Mouse (Mus musculus): ENCODE data around the gene Ppp1r36. TPM values are rescaled to one million over a fixed set of nuclear protein-coding genes. Genes with fewer than 3 reads are reported as not detected.
A peak's percentile ranks its signal among the peaks of the same experiment; 100 is the strongest.

Ppp1r36 gene
- polyA plus RNA-seq, 1 experiment from 2014 or later, result 9.1 TPM

GRCm38 (mm10) chr12:76372881-76373818 is 44.2 kb upstream of the Ppp1r36 start:
- Histone ChIP-seq H3K36me3 (ENCODE audit: control insufficient read depth, insufficient read depth, low read length) (no peaks in the 10 kb centered on the region), H3K4me3 (ENCODE audit: low read length) (no peak overlapping the region), H3K9ac (ENCODE audit: low read length) (no peak overlapping the region), H3K4me1 (replicated peaks; ENCODE audit: control insufficient read depth, insufficient read depth, low read length) (peaks cover 20% of the 10 kb centered on the region), H3K27me3 (ENCODE audit: control insufficient read depth, insufficient read depth, low read depth, low read length) (no peaks in the 10 kb centered on the region), H3K4me2 (ENCODE audit: low read depth, low read length) (peak overlapping the region; percentile 85; the same call in 1 of the 2 replicates), H3K27ac (ENCODE audit: low read length) (no peak overlapping the region), H3K9me3 (ENCODE audit: control insufficient read depth, low read length) (no peaks in the 10 kb centered on the region)
- ATAC-seq (ENCODE audit: low read depth), result no peak
- WGBS, result 81% methylated on average over 5 of the region's 7 CpGs

DNA sequence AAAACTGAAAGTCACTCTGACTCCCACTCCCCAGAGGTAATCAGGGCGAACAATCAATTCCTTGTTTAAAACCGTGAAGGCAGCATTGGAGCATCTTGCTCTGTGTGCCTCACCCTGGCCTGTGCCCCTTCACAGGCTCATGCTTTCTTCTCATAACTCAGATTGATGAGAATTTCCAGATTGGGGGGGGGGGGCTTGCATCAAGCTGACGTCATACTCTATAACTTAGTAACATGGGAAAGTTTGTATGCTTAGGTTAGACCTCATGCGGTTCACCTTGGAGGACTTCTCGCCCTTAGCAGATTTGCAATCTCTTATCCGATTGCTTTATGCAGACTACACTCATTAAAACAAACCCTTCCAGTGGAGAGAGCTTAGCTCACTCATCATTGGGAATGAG is 43.3 kb upstream of the Ppp1r36 start:
- H3K4me1 ChIP-seq (replicated peaks; ENCODE audit: control insufficient read depth, insufficient read depth, low read length), result peaks cover 16% of the 10 kb centered on the region
- ATAC-seq (ENCODE audit: low read depth), result no peak
- 45% methylated on average over 6 of the region's 6 CpGs for WGBS

GRCm38 (mm10) chr12:76374911-76375310 is 42.4 kb upstream of the Ppp1r36 start:
- H3K36me3 ChIP-seq (ENCODE audit: control insufficient read depth, insufficient read depth, low read length), result no peaks in the 10 kb centered on the region
- no peak for ATAC-seq (ENCODE audit: low read depth)
- H3K4me1 ChIP-seq (replicated peaks; ENCODE audit: control insufficient read depth, insufficient read depth, low read length), result peaks cover 16% of the 10 kb centered on the region
- H3K9ac ChIP-seq (ENCODE audit: low read length), result no peak overlapping the region
- H3K4me3 ChIP-seq (ENCODE audit: low read length), result no peak overlapping the region
- no peaks in the 10 kb centered on the region for H3K9me3 ChIP-seq (ENCODE audit: control insufficient read depth, low read length)
- no peaks in the 10 kb centered on the region for H3K27me3 ChIP-seq (ENCODE audit: control insufficient read depth, insufficient read depth, low read depth, low read length)
- H3K27ac ChIP-seq (ENCODE audit: low read length), result no peak overlapping the region
- no peak overlapping the region for H3K4me2 ChIP-seq (ENCODE audit: low read depth, low read length)
- WGBS, result 53% methylated on average over 4 of the region's 4 CpGs

More for the DNA sequence above, 43.3 kb upstream of the Ppp1r36 start:
- Histone ChIP-seq H3K36me3 (ENCODE audit: control insufficient read depth, insufficient read depth, low read length) (no peaks in the 10 kb centered on the region), H3K9ac (ENCODE audit: low read length) (no peak overlapping the region), H3K27me3 (ENCODE audit: control insufficient read depth, insufficient read depth, low read depth, low read length) (no peaks in the 10 kb centered on the region), H3K9me3 (ENCODE audit: control insufficient read depth, low read length) (no peaks in the 10 kb centered on the region), H3K27ac (ENCODE audit: low read length) (no peak overlapping the region), H3K4me2 (ENCODE audit: low read depth, low read length) (no peak overlapping the region), H3K4me3 (ENCODE audit: low read length) (no peak overlapping the region)

DNA sequence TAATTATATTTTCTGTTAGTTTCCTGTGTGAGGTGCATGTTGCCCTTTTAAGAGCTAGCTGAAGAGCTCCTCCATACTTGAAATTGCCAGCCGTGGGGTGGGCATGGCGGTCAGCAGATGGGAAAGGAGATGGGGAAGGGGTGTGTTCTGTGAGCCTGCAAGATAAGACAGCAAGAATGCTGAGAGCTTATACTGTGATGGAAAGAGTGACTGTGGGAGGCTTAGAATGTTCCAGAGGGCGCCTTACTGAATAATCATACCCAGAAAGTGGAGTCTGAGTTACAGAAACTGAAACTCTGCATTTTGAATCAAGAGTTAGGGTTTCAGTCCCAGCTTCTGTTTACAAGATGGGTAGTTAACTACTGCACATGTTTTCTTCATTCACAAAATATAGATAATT is 41.8 kb upstream of the Ppp1r36 start:
- H3K27me3 ChIP-seq (ENCODE audit: control insufficient read depth, insufficient read depth, low read depth, low read length), result no peaks in the 10 kb centered on the region
- H3K4me3 ChIP-seq (ENCODE audit: low read length), result no peak overlapping the region
- H3K4me1 ChIP-seq (replicated peaks; ENCODE audit: control insufficient read depth, insufficient read depth, low read length), result peaks cover 19% of the 10 kb centered on the region
- H3K9me3 ChIP-seq (ENCODE audit: control insufficient read depth, low read length), result no peaks in the 10 kb centered on the region
- 64% methylated on average over 3 of the region's 3 CpGs for WGBS
- ATAC-seq (ENCODE audit: low read depth), result no peak
- no peak overlapping the region for H3K9ac ChIP-seq (ENCODE audit: low read length)
- no peak overlapping the region for H3K4me2 ChIP-seq (ENCODE audit: low read depth, low read length)
- H3K36me3 ChIP-seq (ENCODE audit: control insufficient read depth, insufficient read depth, low read length), result no peaks in the 10 kb centered on the region
- no peak overlapping the region for H3K27ac ChIP-seq (ENCODE audit: low read length)

DNA sequence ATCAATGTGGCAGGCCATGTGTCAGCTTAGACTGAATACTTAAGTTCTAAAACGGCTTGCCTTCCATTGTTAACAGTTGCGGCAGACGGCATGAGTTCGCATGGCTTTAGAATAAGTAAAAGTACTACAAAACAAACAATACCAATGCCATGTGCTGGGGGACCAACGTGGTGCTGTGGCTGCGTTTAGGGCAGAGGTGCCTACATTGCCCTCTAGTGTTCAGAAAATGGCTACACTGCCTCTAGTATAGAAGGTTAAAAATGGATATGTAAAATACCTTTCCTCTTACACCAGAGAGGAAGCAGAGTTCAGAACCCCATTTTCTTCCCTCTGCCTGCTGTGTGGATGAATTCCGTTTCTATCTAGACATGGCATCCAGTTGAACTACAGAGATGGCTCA is 40.7 kb upstream of the Ppp1r36 start:
- WGBS, result 43% methylated on average over 7 of the region's 7 CpGs
- Histone ChIP-seq H3K27me3 (ENCODE audit: control insufficient read depth, insufficient read depth, low read depth, low read length) (no peaks in the 10 kb centered on the region), H3K9me3 (ENCODE audit: control insufficient read depth, low read length) (no peaks in the 10 kb centered on the region), H3K27ac (ENCODE audit: low read length) (no peak overlapping the region), H3K4me1 (replicated peaks; ENCODE audit: control insufficient read depth, insufficient read depth, low read length) (peaks cover 19% of the 10 kb centered on the region), H3K4me2 (ENCODE audit: low read depth, low read length) (no peak overlapping the region), H3K4me3 (ENCODE audit: low read length) (no peak overlapping the region), H3K9ac (ENCODE audit: low read length) (no peak overlapping the region), H3K36me3 (ENCODE audit: control insufficient read depth, insufficient read depth, low read length) (no peaks in the 10 kb centered on the region)
- ATAC-seq (ENCODE audit: low read depth), result no peak

DNA sequence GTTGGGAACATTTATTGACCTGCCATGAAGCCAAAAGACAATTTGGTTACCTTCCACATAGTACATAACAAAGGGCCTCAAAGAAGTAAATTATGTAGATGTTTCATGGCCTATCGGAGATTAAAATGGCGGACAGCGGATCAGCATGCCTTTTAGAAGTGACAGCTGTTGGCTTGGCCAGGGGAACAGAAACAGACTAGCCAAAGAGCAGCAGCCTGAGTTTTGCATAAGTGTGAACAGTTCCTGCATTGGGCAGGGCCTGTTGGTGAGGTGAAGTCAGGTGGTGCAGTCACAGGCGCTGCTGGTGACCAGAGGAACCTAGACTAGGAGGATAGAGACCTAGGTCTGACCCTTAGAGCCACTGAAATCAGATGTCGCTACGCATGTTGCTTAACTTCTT is 40.3 kb upstream of the Ppp1r36 start:
- Histone ChIP-seq H3K9ac (ENCODE audit: low read length) (no peak overlapping the region), H3K9me3 (ENCODE audit: control insufficient read depth, low read length) (no peaks in the 10 kb centered on the region), H3K36me3 (ENCODE audit: control insufficient read depth, insufficient read depth, low read length) (no peaks in the 10 kb centered on the region), H3K4me2 (ENCODE audit: low read depth, low read length) (no peak overlapping the region), H3K27me3 (ENCODE audit: control insufficient read depth, insufficient read depth, low read depth, low read length) (no peaks in the 10 kb centered on the region), H3K4me1 (replicated peaks; ENCODE audit: control insufficient read depth, insufficient read depth, low read length) (peaks cover 16% of the 10 kb centered on the region), H3K4me3 (ENCODE audit: low read length) (no peak overlapping the region), H3K27ac (ENCODE audit: low read length) (no peak overlapping the region)
- no peak for ATAC-seq (ENCODE audit: low read depth)
- 93% methylated on average over 6 of the region's 6 CpGs for WGBS

DNA sequence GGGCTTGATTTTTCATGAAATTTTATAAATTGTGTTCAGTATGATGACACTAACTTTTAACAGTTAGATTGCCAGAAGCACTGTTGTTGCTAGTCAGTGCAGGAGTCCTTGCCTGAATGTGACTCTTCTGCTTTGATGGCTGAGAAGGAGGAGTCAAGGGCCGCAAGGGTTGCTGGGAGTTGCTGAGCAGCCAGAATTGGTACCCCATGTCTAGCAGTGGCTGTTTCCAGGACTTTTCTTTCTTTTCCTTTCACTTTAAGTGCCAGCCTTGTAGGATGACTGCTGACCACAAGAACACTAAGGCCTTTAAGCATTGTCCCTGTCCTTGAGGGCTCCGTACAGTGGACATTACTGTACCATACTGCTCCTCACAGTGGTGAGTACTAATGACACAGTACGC is 39.6 kb upstream of the Ppp1r36 start:
- Histone ChIP-seq H3K9ac (ENCODE audit: low read length) (no peak overlapping the region), H3K27me3 (ENCODE audit: control insufficient read depth, insufficient read depth, low read depth, low read length) (no peaks in the 10 kb centered on the region), H3K9me3 (ENCODE audit: control insufficient read depth, low read length) (no peaks in the 10 kb centered on the region)

DNA sequence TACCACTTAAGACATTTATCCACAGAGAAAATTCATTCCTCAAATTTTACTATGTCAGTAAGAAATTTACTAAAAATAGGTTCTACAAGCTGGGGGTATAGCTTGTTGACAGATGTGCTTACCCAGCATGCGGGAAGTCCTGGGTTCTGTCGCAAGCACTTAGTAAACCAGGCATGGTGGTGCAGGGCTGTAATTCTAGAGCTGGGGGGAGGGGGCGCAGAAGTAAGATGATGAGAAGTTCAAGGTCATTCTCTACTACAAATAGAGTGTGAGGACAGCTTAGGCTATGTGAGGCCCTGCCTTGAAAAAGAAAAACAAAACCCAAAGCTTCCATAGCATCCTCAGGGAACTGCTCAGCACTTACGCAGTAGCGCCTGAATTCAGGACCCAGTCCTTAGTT is 38.8 kb upstream of the Ppp1r36 start:
- Histone ChIP-seq H3K36me3 (ENCODE audit: control insufficient read depth, insufficient read depth, low read length) (no peaks in the 10 kb centered on the region), H3K4me3 (ENCODE audit: low read length) (no peak overlapping the region), H3K9ac (ENCODE audit: low read length) (no peak overlapping the region), H3K9me3 (ENCODE audit: control insufficient read depth, low read length) (no peaks in the 10 kb centered on the region), H3K27ac (ENCODE audit: low read length) (no peak overlapping the region), H3K4me1 (replicated peaks; ENCODE audit: control insufficient read depth, insufficient read depth, low read length) (peaks cover 5% of the 10 kb centered on the region), H3K27me3 (ENCODE audit: control insufficient read depth, insufficient read depth, low read depth, low read length) (no peaks in the 10 kb centered on the region), H3K4me2 (ENCODE audit: low read depth, low read length) (no peak overlapping the region)
- no peak for ATAC-seq (ENCODE audit: low read depth)
- WGBS, result 70% methylated on average over 5 of the region's 5 CpGs

More for the DNA sequence above, 39.6 kb upstream of the Ppp1r36 start:
- Histone ChIP-seq H3K4me3 (ENCODE audit: low read length) (no peak overlapping the region), H3K4me1 (replicated peaks; ENCODE audit: control insufficient read depth, insufficient read depth, low read length) (peaks cover 10% of the 10 kb centered on the region), H3K36me3 (ENCODE audit: control insufficient read depth, insufficient read depth, low read length) (no peaks in the 10 kb centered on the region), H3K4me2 (ENCODE audit: low read depth, low read length) (no peak overlapping the region), H3K27ac (ENCODE audit: low read length) (no peak overlapping the region)
- ATAC-seq (ENCODE audit: low read depth), result no peak
- WGBS, result 91% methylated on average over 3 of the region's 3 CpGs

DNA sequence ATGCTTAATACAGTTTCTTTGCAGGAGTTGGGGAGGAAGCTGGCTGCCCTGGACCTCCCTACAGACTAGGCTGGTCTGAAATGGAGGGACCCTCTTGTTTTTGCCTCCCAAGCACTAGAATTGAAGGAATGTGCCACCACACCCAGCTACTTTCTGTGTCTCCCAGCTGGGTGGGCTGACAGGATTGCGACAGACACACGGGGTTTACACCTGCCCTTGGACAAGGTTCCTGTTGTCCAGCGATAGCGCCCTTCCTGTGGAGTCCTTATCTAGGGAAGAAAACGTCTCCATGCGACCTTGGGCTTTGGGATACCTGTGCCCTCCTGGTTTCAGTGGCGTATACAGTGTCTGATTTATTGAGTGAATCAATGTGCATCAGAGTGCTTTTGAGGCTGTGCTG is 37.2 kb upstream of the Ppp1r36 start:
- Histone ChIP-seq H3K27me3 (ENCODE audit: control insufficient read depth, insufficient read depth, low read depth, low read length) (no peaks in the 10 kb centered on the region), H3K9ac (ENCODE audit: low read length) (no peak overlapping the region), H3K27ac (ENCODE audit: low read length) (no peak overlapping the region), H3K9me3 (ENCODE audit: control insufficient read depth, low read length) (no peaks in the 10 kb centered on the region), H3K4me2 (ENCODE audit: low read depth, low read length) (no peak overlapping the region), H3K36me3 (ENCODE audit: control insufficient read depth, insufficient read depth, low read length) (no peaks in the 10 kb centered on the region), H3K4me1 (replicated peaks; ENCODE audit: control insufficient read depth, insufficient read depth, low read length) (peaks cover 5% of the 10 kb centered on the region; the same call in 1 of the 2 replicates), H3K4me3 (ENCODE audit: low read length) (no peak overlapping the region)
- 59% methylated on average over 7 of the region's 7 CpGs for WGBS
- no peak for ATAC-seq (ENCODE audit: low read depth)

Data from lung, embryonic 16.5 days (tissue).